Mouse (Mus musculus) testis, adult 2 months (tissue): ENCODE data around the gene Coro1a.

Experiments used
- CTCF ChIP-seq: fragments of 200-500 bp; IDR thresholded peaks from 2 replicates; pipeline ENCODE4 v1.5.1; 2012; ENCODE audit warnings: low read depth, mild to moderate bottlenecking, inconsistent platforms, low read length, moderate library complexity; ENCODE audit not compliant: control insufficient read depth, insufficient read depth, insufficient replicate concordance
- POLR2A ChIP-seq: fragments of 200-500 bp; IDR thresholded peaks from 2 replicates; pipeline ENCODE4 v1.6.1; 2012; ENCODE audit warnings: low read depth, mild to moderate bottlenecking, inconsistent platforms, low read length, moderate library complexity; ENCODE audit not compliant: control insufficient read depth

GRCm38 (mm10) chr7:126695210-126695611 lies 12.4 kb downstream of the Coro1a start, which contains the start of gene Bola2:
- TF ChIP-seq CTCF (no peak), POLR2A (0 out of 2 replicates have a peak, but pooled peaks have one; percentile 52)
